Mouse (Mus musculus): ENCODE results near the gene Olfr615. TPM values are rescaled to one million over a fixed set of nuclear protein-coding genes. Genes with fewer than 3 reads are reported as not detected.

Olfr615 gene
- not detected in 2 replicates for polyA plus RNA-seq (2012)

DNA sequence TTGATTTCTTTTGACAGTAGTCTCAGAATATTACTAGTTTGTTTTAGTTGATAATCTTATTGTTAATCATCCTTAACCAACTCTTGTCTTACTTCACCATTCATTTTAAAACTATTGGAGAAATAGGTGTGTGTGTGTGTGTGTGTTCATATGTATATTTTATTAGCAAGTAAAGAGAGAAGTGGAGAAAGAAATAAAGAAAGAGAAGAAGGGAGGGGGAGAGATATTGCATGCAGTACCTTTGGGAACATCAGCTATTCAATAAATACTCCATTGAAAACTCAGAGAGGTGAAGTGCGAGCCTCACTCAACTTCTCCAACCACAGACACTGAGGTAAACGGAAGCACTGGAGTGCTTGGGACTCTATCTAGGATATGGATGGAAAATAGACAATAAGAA, at the start of gene Olfr615:
Gene Olfr615 (plus strand): TSS at position 301 of the 400 bp plus-strand sequence.

DNA sequence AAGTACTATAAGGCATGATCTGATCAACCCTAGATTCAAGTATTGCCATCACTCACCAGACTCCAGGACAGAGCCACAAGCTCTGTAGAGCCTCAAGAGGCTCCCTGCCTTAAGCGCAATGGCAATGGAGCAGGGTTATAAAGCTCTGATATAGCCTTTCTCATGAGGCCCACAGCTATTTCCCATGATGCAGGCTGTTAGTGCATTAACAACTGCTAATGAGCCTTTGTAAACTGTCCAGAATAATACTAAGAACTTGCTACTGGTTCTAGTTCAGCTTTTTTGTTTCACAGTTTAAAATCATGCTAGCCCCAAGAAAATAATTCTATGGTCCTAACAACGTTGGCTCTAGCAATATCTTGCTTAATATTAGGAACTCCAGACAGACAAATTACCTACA, 43.9 kb upstream of the Olfr615 start, which contains the start of gene Olfr610:
Gene Olfr610 (minus strand): TSS at position 101 of the 400 bp plus-strand sequence.

DNA sequence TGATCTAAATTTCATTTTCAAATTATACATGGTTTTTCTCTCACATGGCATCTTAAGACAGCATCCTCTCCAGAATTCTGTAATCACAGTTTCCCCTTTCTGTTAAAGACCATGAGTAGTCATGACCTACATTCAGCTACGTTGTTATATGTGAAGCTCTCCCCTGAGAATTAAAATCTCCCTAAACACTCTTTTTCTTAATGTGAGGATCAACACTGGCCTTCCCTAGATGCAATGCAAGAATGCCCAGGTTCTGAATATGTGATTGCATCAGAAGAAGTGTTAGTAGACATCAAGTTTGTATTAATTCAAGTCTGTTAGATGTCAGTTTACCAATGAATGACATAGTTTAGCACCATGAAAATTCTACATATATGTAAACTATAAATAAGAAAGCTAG, 35.1 kb upstream of the Olfr615 start, which contains the start of gene Olfr611:
Gene Olfr611 (minus strand): TSS at position 101 of the 400 bp plus-strand sequence.

GRCm38 (mm10) chr7:103542617-103543016, 13.3 kb upstream of the Olfr615 start, which contains the start of gene Olfr612:
Gene Olfr612, minus strand, starts transcription at chr7:103542717.

DNA sequence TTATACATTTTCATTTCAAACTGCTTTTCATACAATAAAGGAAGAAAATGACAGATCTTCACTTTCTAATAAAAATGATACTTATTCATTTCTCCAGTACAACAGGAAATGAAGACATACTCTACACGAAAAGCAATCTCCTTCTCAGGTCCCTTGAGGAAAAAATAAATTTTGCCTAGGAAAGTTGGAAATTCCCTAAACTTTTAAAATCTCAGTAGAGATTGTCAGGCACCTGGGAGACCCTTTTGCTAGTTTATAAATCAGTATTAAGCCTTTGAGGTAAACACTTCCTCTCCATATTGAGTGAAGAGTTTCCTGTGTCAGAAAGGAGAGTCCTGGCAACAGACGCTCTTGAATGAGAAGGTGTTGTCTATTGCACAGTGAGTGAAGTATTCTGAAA, 8.1 kb upstream of the Olfr615 start, which contains the start of gene Olfr613:
Gene Olfr613 (plus strand): TSS at position 301 of the 400 bp plus-strand sequence.

DNA sequence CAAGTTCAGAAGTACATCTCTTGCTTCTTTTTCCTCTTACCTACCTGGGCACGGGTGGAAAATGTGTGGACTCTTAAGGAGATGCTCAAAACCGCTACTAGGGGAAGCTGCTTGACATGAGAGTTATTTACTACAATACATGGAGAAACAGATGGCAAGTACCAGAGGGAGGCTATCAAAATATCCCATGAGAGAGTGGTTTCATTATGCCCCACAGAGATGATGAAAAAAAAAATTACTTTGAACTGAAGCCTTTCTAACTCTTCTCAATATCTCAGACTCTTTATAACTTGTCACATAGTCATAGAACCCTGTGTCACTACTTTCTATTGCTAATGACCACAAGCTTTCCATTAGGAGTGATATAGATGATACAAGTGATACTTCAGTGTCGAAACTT, 13.2 kb downstream of the Olfr615 start, which contains the start of gene Olfr616:
Gene Olfr616 (minus strand): TSS at position 101 of the 400 bp plus-strand sequence.

DNA sequence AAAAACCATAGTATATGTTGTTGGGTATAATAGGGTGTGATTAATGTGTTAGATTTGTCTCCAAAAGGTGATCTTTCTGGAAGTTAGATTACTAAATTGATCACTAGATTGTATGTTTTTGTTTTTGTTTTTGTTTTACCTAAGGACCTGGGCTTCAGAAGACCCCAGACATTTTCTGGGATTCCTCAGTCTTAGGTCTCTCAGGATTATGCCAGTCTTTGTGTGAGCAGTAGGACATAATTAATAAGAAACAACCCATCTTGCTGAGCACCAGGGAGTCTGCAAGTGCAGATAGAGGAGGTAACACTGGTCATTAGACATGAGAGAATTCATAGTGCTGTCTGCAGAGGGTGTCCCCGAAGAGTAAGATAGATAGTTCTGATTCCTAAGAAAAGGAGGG, 16.9 kb downstream of the Olfr615 start, which contains the start of gene Olfr617:
Gene Olfr617 (plus strand): TSS at position 301 of the 400 bp plus-strand sequence.

DNA sequence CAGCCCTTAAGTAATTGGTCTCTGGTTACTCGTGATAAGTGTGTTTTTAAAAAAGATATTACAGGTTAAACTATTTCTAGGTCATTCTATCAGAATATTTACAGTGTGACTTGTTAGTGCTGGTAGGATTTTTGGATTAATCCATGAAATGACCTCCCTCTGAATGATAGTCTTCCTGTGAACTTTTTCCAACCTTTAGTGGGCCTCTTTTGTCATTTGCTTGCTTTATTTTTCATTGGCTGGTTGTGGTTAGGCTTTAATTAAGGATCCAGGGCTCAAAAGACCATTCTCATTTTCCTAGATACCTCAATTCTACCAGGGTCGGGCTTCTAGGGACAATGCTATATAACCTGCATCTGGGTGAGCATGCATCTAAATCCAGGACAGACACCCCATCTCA, 33.9 kb downstream of the Olfr615 start, which contains the start of gene Olfr618:
Gene Olfr618 (plus strand): TSS at position 301 of the 400 bp plus-strand sequence.

GRCm38 (mm10) chr7:103600275-103600674, 44.4 kb downstream of the Olfr615 start, which contains the start of gene Olfr619:
Gene Olfr619, plus strand, starts transcription at chr7:103600575.

GRCm38 (mm10) chr7:103612434-103612833, 56.6 kb downstream of the Olfr615 start, which contains the start of gene Olfr620:
Gene Olfr620, minus strand, starts transcription at chr7:103612534.

Other genes with a start within 250 kb of the Olfr615 start
- not detected in 2 replicates for gene Olfr597, start 239.8 kb upstream of the Olfr615 start, polyA plus RNA-seq (2012)
- not detected in 2 replicates for gene Olfr598, start 232.5 kb upstream of the Olfr615 start, polyA plus RNA-seq (2012)
- gene Olfr599, start 220.2 kb upstream of the Olfr615 start, polyA plus RNA-seq (2012) = not detected in 2 replicates
- gene Olfr600, start 206.4 kb upstream of the Olfr615 start, polyA plus RNA-seq (2012) = not detected in 2 replicates
- gene Olfr601, start 193.4 kb upstream of the Olfr615 start, polyA plus RNA-seq (2012) = not detected in 2 replicates
- not detected in 2 replicates for gene Olfr603, start 169.9 kb upstream of the Olfr615 start, polyA plus RNA-seq (2012)
- gene Usp17lc, start 141.0 kb upstream of the Olfr615 start, polyA plus RNA-seq (2012) = not detected in 2 replicates
- not detected in 2 replicates for gene Olfr605, start 110.6 kb upstream of the Olfr615 start, polyA plus RNA-seq (2012)
- not detected in 2 replicates for gene Olfr606, start 107.0 kb upstream of the Olfr615 start, polyA plus RNA-seq (2012)
- gene Olfr607, start 91.9 kb upstream of the Olfr615 start, polyA plus RNA-seq (2012) = not detected in 2 replicates
- not detected in 2 replicates for gene Olfr608, start 86.2 kb upstream of the Olfr615 start, polyA plus RNA-seq (2012)
- not detected in 2 replicates for gene Olfr609, start 58.0 kb upstream of the Olfr615 start, polyA plus RNA-seq (2012)
- not detected in 2 replicates for gene Olfr610, start 44.0 kb upstream of the Olfr615 start, polyA plus RNA-seq (2012)
- gene Olfr611, start 35.2 kb upstream of the Olfr615 start, polyA plus RNA-seq (2012) = not detected in 2 replicates
- not detected in 2 replicates for gene Olfr612, start 13.4 kb upstream of the Olfr615 start, polyA plus RNA-seq (2012)
- not detected in 2 replicates for gene Olfr613, start 8.0 kb upstream of the Olfr615 start, polyA plus RNA-seq (2012)
- gene Olfr616, start 13.1 kb downstream of the Olfr615 start, polyA plus RNA-seq (2012) = not detected in 2 replicates
- gene Olfr617, start 17.0 kb downstream of the Olfr615 start, polyA plus RNA-seq (2012) = not detected in 2 replicates
- gene Olfr618, start 34.0 kb downstream of the Olfr615 start, polyA plus RNA-seq (2012) = not detected in 2 replicates
- gene Olfr619, start 44.5 kb downstream of the Olfr615 start, polyA plus RNA-seq (2012) = not detected in 2 replicates
- gene Olfr620, start 56.5 kb downstream of the Olfr615 start, polyA plus RNA-seq (2012) = not detected in 2 replicates
- not detected in 2 replicates for gene Olfr622, start 86.6 kb downstream of the Olfr615 start, polyA plus RNA-seq (2012)
- not detected in 2 replicates for gene Olfr623, start 107.6 kb downstream of the Olfr615 start, polyA plus RNA-seq (2012)
- gene Olfr624, start 115.1 kb downstream of the Olfr615 start, polyA plus RNA-seq (2012) = 0.02 TPM in 1 of 2 replicates, not detected in the other
- gene Olfr625-ps1, start 126.6 kb downstream of the Olfr615 start, polyA plus RNA-seq (2012) = 0.19 TPM in 1 of 2 replicates, not detected in the other
- gene Olfr243, start 158.6 kb downstream of the Olfr615 start, polyA plus RNA-seq (2012) = not detected in 2 replicates
- not detected in 2 replicates for gene Olfr628, start 174.3 kb downstream of the Olfr615 start, polyA plus RNA-seq (2012)
- not detected in 2 replicates for gene Olfr629, start 188.9 kb downstream of the Olfr615 start, polyA plus RNA-seq (2012)
- gene Olfr630, start 201.3 kb downstream of the Olfr615 start, polyA plus RNA-seq (2012) = not detected in 2 replicates
- not detected in 2 replicates for gene Olfr69, start 215.5 kb downstream of the Olfr615 start, polyA plus RNA-seq (2012)
- not detected in 2 replicates for gene Olfr68, start 223.6 kb downstream of the Olfr615 start, polyA plus RNA-seq (2012)
- gene Olfr67, start 235.7 kb downstream of the Olfr615 start, polyA plus RNA-seq (2012) = not detected in 2 replicates